Mouse (Mus musculus) cerebellum, adult 2 months (tissue): ENCODE measurements around the gene Cep295.

Source experiments
- CTCF ChIP-seq: fragments of 200-500 bp; IDR thresholded peaks from 2 replicates; pipeline ENCODE4 v1.5.1; 2011; ENCODE audit warnings: low read depth, mild to moderate bottlenecking, control low read depth, low read length, moderate library complexity, borderline replicate concordance; ENCODE audit not compliant: insufficient read depth
- POLR2A ChIP-seq: fragments of 200-500 bp; IDR thresholded peaks from 2 replicates; pipeline ENCODE4 v1.6.1; 2011; ENCODE audit warnings: low read length, control low read depth, borderline replicate concordance; ENCODE audit not compliant: insufficient read depth

GRCm38 (mm10) chr9:15285443-15285842 is 72.1 kb downstream of the Cep295 start:
- no peak for TF ChIP-seq POLR2A
- TF ChIP-seq CTCF = peak; percentile 10; the same call in 1 of the 2 replicates
